In the genomic region with DNA sequence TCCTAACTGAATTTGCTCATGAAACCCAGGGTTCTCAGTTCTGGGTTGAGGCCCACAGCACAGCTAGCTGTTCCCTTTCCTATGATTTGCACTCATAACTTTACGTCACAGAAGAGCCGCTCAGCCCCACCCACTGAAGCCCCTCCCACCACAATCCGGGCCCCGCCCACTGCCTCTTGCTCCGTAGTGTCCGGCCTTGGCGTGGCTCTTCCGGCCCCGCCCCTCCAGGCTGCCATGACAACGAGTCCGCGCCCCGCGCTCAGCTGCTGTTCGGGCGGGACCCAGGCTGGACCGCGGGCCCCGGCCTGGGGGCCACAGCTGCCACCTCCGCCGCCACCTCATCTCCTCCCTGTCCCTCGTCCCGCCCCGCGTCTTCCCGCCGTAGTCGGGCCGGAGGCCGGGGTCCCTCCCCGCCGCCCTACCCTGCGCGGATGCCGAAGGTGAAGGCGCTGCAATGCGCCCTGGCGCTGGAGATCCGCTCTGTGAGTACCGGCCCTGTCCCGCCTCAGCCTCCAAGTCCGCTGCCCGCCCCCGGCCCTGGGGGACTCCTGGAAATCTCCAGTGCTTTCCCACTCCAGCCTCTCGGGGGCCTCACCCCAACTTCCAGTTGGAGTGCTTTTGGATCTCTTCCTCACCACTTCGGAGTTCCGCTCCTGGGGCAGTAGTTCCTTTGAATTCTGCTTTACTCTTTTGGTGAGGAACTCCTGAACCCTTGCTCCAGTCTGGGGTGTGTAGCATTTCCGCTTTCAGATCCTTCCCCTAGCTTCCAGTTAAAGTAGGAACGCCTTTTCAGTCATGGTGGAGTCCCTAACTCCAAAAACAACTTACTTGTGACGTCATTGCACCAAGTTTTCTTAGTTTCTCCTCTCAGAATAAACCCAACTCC, we compare ENCODE assay signal across 8 mouse cellular contexts. TPM values are rescaled to one million over a fixed set of nuclear protein-coding genes. Genes with fewer than 3 reads are reported as not detected.
DNase-seq lines count a peak whose midpoint lies in the region; ATAC-seq and TF ChIP-seq lines count a peak whose summit lies in the region.

Spata6 (plus strand) TSS at position 209 of the 886 bp plus-strand sequence.

- H3K4me3 ChIP-seq in ES-Bruce4 (ENCODE audit: low read depth, low read length): peak within 1 kb of the TSS; percentile 78
- H3K4me3 ChIP-seq in forebrain, embryonic 15.5 days: peak within 1 kb of the TSS; percentile 72
- peak within 1 kb of the TSS; percentile 73 for H3K4me3 ChIP-seq in neural tube, embryonic 14.5 days (ENCODE audit: low read depth, low read length)
- peak within 1 kb of the TSS; percentile 99 for H3K4me3 ChIP-seq in testis, adult 2 months (ENCODE audit: control insufficient read depth, low read depth, low read length)

- WGBS in forebrain, embryonic 15.5 days: under 1% methylated on average over 48 of the region's 50 CpGs
- 1% methylated on average over 44 of the region's 50 CpGs for WGBS in neural tube, embryonic 14.5 days

- peak; percentile 11 for DNase-seq in cerebellum, adult 11-12 months
- DNase-seq in heart, postnatal 14 days: peak; percentile 92 to 94
- DNase-seq in layer of hippocampus, adult 11-12 months (ENCODE audit: low spot score): peak; percentile 70
- peak; percentile 92 to 95 for DNase-seq in lung, adult 18-20 months

- H3K36me3 ChIP-seq in ES-Bruce4 (ENCODE audit: control insufficient read depth, insufficient read depth, low read length, poor library complexity, severe bottlenecking): no peaks in the 10 kb centered on the region
- H3K36me3 ChIP-seq in forebrain, embryonic 15.5 days: no peaks in the 10 kb centered on the region
- no peaks in the 10 kb centered on the region for H3K36me3 ChIP-seq in neural tube, embryonic 14.5 days (ENCODE audit: control insufficient read depth, insufficient read depth, low read length)
- H3K36me3 ChIP-seq in testis, adult 2 months (ENCODE audit: control insufficient read depth, insufficient read depth, low read length): no peaks in the 10 kb centered on the region

- no peaks in the 10 kb centered on the region for H3K4me1 ChIP-seq in ES-Bruce4 (ENCODE audit: control insufficient read depth, insufficient read depth, low read length)
- peaks cover 13% of the 10 kb centered on the region for H3K4me1 ChIP-seq in forebrain, embryonic 15.5 days
- no peaks in the 10 kb centered on the region for H3K4me1 ChIP-seq in neural tube, embryonic 14.5 days (ENCODE audit: control insufficient read depth, insufficient read depth, low read length)
- H3K4me1 ChIP-seq in testis, adult 2 months (ENCODE audit: control insufficient read depth, insufficient read depth, low read length): peaks cover 5% of the 10 kb centered on the region

- ATAC-seq in forebrain, embryonic 15.5 days (replicated peaks): peak; percentile 94
- ATAC-seq in neural tube, embryonic 14.5 days (ENCODE audit: low read depth): peak; percentile 97

- no peak for TF ChIP-seq POLR2A in ES-Bruce4 (IDR thresholded peaks at IDR 0.05; ENCODE audit: insufficient read depth, low read length)
- TF ChIP-seq POLR2A in testis, adult 2 months (IDR thresholded peaks at IDR 0.05; ENCODE audit: control insufficient read depth, low read depth, low read length): peak; percentile 92

- H3K27me3 ChIP-seq in ES-Bruce4 (ENCODE audit: control insufficient read depth, insufficient read depth, low read length, poor library complexity, severe bottlenecking): no peaks in the 10 kb centered on the region
- H3K27me3 ChIP-seq in forebrain, embryonic 15.5 days: no peaks in the 10 kb centered on the region
- no peaks in the 10 kb centered on the region for H3K27me3 ChIP-seq in neural tube, embryonic 14.5 days (ENCODE audit: control insufficient read depth, insufficient read depth, low read length)
- no peaks in the 10 kb centered on the region for H3K27me3 ChIP-seq in testis, adult 2 months (ENCODE audit: control insufficient read depth, insufficient read depth, low read length)

- TF ChIP-seq CTCF in ES-Bruce4 (IDR thresholded peaks at IDR 0.05; ENCODE audit: low read depth, low read length): no peak
- no peak for TF ChIP-seq CTCF in testis, adult 2 months (IDR thresholded peaks at IDR 0.05; ENCODE audit: control insufficient read depth, insufficient read depth, insufficient replicate concordance, low read depth, low read length)

- no peak for TF ChIP-seq EP300 in ES-Bruce4 (IDR thresholded peaks at IDR 0.05; ENCODE audit: insufficient read depth, low read depth, low read length)

- H3K9ac ChIP-seq in ES-Bruce4 (ENCODE audit: low read depth, poor library complexity, severe bottlenecking): peak within 1 kb of the TSS; percentile 75
- H3K9ac ChIP-seq in forebrain, embryonic 15.5 days (replicated peaks): peak within 1 kb of the TSS; percentile 41
- peak within 1 kb of the TSS; percentile 64 for H3K9ac ChIP-seq in neural tube, embryonic 14.5 days (replicated peaks; ENCODE audit: low read depth, low read length)

- no peak within 1 kb of the TSS for H3K27ac ChIP-seq in ES-Bruce4 (ENCODE audit: insufficient read depth, low read length)
- no peak within 1 kb of the TSS for H3K27ac ChIP-seq in forebrain, embryonic 15.5 days (replicated peaks)
- peak within 1 kb of the TSS; percentile 39; the same call in 1 of the 2 replicates for H3K27ac ChIP-seq in neural tube, embryonic 14.5 days (ENCODE audit: low read depth, low read length)
- H3K27ac ChIP-seq in testis, adult 2 months (ENCODE audit: control insufficient read depth, insufficient read depth, low read depth, low read length): peak within 1 kb of the TSS; percentile 95

- H3K4me2 ChIP-seq in forebrain, embryonic 15.5 days (replicated peaks): peak within 1 kb of the TSS; percentile 89
- H3K4me2 ChIP-seq in neural tube, embryonic 14.5 days (ENCODE audit: low read depth, low read length): peak within 1 kb of the TSS; percentile 77

- H3K9me3 ChIP-seq in ES-Bruce4 (replicated peaks; ENCODE audit: control insufficient read depth, insufficient read depth, low read length, poor library complexity, severe bottlenecking): no peaks in the 10 kb centered on the region
- H3K9me3 ChIP-seq in forebrain, embryonic 15.5 days: no peaks in the 10 kb centered on the region
- H3K9me3 ChIP-seq in neural tube, embryonic 14.5 days (ENCODE audit: control insufficient read depth, low read length): no peaks in the 10 kb centered on the region

- intact Hi-C loops in heart, postnatal 14 days (cut with DNase I): loop anchor here (2.0 kb wide), 1 partner anchor 31 kb away; no protein-coding TSS in a partner anchor

RNA-seq across cellular contexts. Expression of gene Spata6, which starts in this region (rescaled TPM):
- polyA plus RNA-seq in ES-Bruce4 (2011; ENCODE audit: insufficient read depth, insufficient read length, low read depth, missing spikeins): 29.5 and 33.5 TPM in 2 replicates
- 7.9 and 9.7 TPM in 2 replicates for polyA plus RNA-seq in forebrain, embryonic 15.5 days (2015; fragmentation: Nextera tagmentation; extraction: Ambion mirVana)
- total RNA-seq in heart, postnatal 14 days (2021): 10 to 100 TPM; 12.2 to 13.1 TPM
- polyA plus RNA-seq in neural tube, embryonic 14.5 days (2014; fragmentation: Nextera tagmentation; extraction: Ambion mirVana): 11.8 and 16.9 TPM in 2 replicates
- 943 and 944 TPM in 2 replicates for polyA plus RNA-seq in testis, adult 2 months (2012; rRNA removed)

Comparison
In these comparisons a context has a peak if more than half of its experiments do, and no peak if none do; other contexts are left out.
1. RNA of gene Spata6 (polyA plus RNA-seq): 943 to 944 TPM in testis, adult 2 months; 29.5 to 33.5 TPM in ES-Bruce4, 11.8 to 16.9 TPM in neural tube, embryonic 14.5 days and 7.9 to 9.7 TPM in forebrain, embryonic 15.5 days; every median in the first group is over 10 times any median in the second.
2. H3K27ac ChIP-seq: peak in neural tube, embryonic 14.5 days (single experiment) and testis, adult 2 months (single experiment); none in ES-Bruce4 (single experiment) and forebrain, embryonic 15.5 days (single experiment).
3. DNase-seq: peak in every context shown above with its lines; median percentile 94 in lung, adult 18-20 months; 93 in heart, postnatal 14 days; 70 in layer of hippocampus, adult 11-12 months; 11 in cerebellum, adult 11-12 months.
4. Peak in every context shown above with its lines, with median percentiles within 50 percentile points of each other: H3K4me3 ChIP-seq and H3K9ac ChIP-seq.